Mouse (Mus musculus): ENCODE data around the gene Zfp986. TPM values are rescaled to one million over a fixed set of nuclear protein-coding genes. Genes with fewer than 3 reads are reported as not detected.
"Not testable (repeated sequence)": the region's sequence is repeated elsewhere in the genome, so short reads cannot be mapped to it uniquely, and the experiment has no call there.

Gene Zfp986
- polyA plus RNA-seq (2016; fragmentation: Nextera tagmentation; extraction: Ambion mirVana) = not detected in 2 replicates

GRCm38 (mm10) chr4:145868494-145868893, at the start of gene Zfp986:
Gene Zfp986, plus strand, starts transcription at chr4:145868794.
- not testable (repeated sequence) for H3K4me2 ChIP-seq; H3K4me1 ChIP-seq (replicated peaks); H3K27me3 ChIP-seq (replicated peaks); H3K9ac ChIP-seq; H3K4me3 ChIP-seq; H3K27ac ChIP-seq (ENCODE audit: poor library complexity, severe bottlenecking); H3K36me3 ChIP-seq; H3K9me3 ChIP-seq (replicated peaks); ATAC-seq (ENCODE audit: insufficient number of reproducible peaks, low FRiP score)
- 67% methylated on average over 3 of the region's 3 CpGs for WGBS

- not testable (repeated sequence) for H3K27me3 ChIP-seq (replicated peaks); H3K9ac ChIP-seq; H3K36me3 ChIP-seq; H3K9me3 ChIP-seq (replicated peaks); H3K4me3 ChIP-seq; H3K4me1 ChIP-seq (replicated peaks); H3K4me2 ChIP-seq; H3K27ac ChIP-seq (ENCODE audit: poor library complexity, severe bottlenecking)
- no CpG with 5 or more reads among the region's 2 CpGs for WGBS
- peak; percentile 42 for ATAC-seq (ENCODE audit: insufficient number of reproducible peaks, low FRiP score)
Measured at GRCm38 (mm10) chr4:145819946-145820345, 48.6 kb upstream of the Zfp986 start.

- not testable (repeated sequence) for H3K9ac ChIP-seq; H3K9me3 ChIP-seq (replicated peaks); H3K4me1 ChIP-seq (replicated peaks); H3K4me2 ChIP-seq; H3K36me3 ChIP-seq; H3K4me3 ChIP-seq; H3K27me3 ChIP-seq (replicated peaks); H3K27ac ChIP-seq (ENCODE audit: poor library complexity, severe bottlenecking)
- peak; percentile 21; the same call in 1 of the 2 replicates for ATAC-seq (ENCODE audit: insufficient number of reproducible peaks, low FRiP score)
- 72% methylated on average over 4 of the region's 8 CpGs for WGBS
Measured at GRCm38 (mm10) chr4:145825606-145826005, 43.0 kb upstream of the Zfp986 start.

GRCm38 (mm10) chr4:145831328-145832062, 37.1 kb upstream of the Zfp986 start:
- H3K9me3 ChIP-seq (replicated peaks); H3K27ac ChIP-seq (ENCODE audit: poor library complexity, severe bottlenecking); H3K4me1 ChIP-seq (replicated peaks); H3K4me2 ChIP-seq; H3K4me3 ChIP-seq; H3K9ac ChIP-seq; H3K27me3 ChIP-seq (replicated peaks); H3K36me3 ChIP-seq: not testable (repeated sequence)
- 84% methylated on average over 1 of the region's 14 CpGs for WGBS
- ATAC-seq (ENCODE audit: insufficient number of reproducible peaks, low FRiP score) = peak; percentile 70

GRCm38 (mm10) chr4:145836300-145836862, 32.2 kb upstream of the Zfp986 start:
- H3K36me3 ChIP-seq; H3K4me2 ChIP-seq; H3K4me3 ChIP-seq; H3K9ac ChIP-seq; H3K27ac ChIP-seq (ENCODE audit: poor library complexity, severe bottlenecking); H3K4me1 ChIP-seq (replicated peaks); H3K27me3 ChIP-seq (replicated peaks): not testable (repeated sequence)
- WGBS = 86% methylated on average over 10 of the region's 18 CpGs
- H3K9me3 ChIP-seq (replicated peaks) = peaks cover 11% of the 10 kb centered on the region
- peak; percentile 27 for ATAC-seq (ENCODE audit: insufficient number of reproducible peaks, low FRiP score)

- H3K9me3 ChIP-seq (replicated peaks) = peaks cover 11% of the 10 kb centered on the region
- WGBS = 46% methylated on average over 57 of the region's 75 CpGs
Measured at GRCm38 (mm10) chr4:145836863-145837440, 31.6 kb upstream of the Zfp986 start.

GRCm38 (mm10) chr4:145846793-145847192, 21.8 kb upstream of the Zfp986 start:
- H3K9ac ChIP-seq, H3K4me3 ChIP-seq: not testable (repeated sequence)

More at GRCm38 (mm10) chr4:145836863-145837440, 31.6 kb upstream of the Zfp986 start:
- H3K4me1 ChIP-seq (replicated peaks); H3K9ac ChIP-seq; H3K27me3 ChIP-seq (replicated peaks); H3K4me2 ChIP-seq; H3K4me3 ChIP-seq; H3K27ac ChIP-seq (ENCODE audit: poor library complexity, severe bottlenecking); H3K36me3 ChIP-seq: not testable (repeated sequence)
- ATAC-seq (ENCODE audit: insufficient number of reproducible peaks, low FRiP score) = peak; percentile 78

GRCm38 (mm10) chr4:145848183-145848890, 20.3 kb upstream of the Zfp986 start:
- H3K4me1 ChIP-seq (replicated peaks); H3K4me2 ChIP-seq; H3K27me3 ChIP-seq (replicated peaks); H3K27ac ChIP-seq (ENCODE audit: poor library complexity, severe bottlenecking); H3K4me3 ChIP-seq; H3K36me3 ChIP-seq; H3K9ac ChIP-seq: not testable (repeated sequence)
- ATAC-seq (ENCODE audit: insufficient number of reproducible peaks, low FRiP score) = peak; percentile 23
- peaks cover 13% of the 10 kb centered on the region for H3K9me3 ChIP-seq (replicated peaks)
- 62% methylated on average over 4 of the region's 4 CpGs for WGBS

More at GRCm38 (mm10) chr4:145846793-145847192, 21.8 kb upstream of the Zfp986 start:
- H3K27ac ChIP-seq (ENCODE audit: poor library complexity, severe bottlenecking); H3K27me3 ChIP-seq (replicated peaks); H3K36me3 ChIP-seq; H3K4me1 ChIP-seq (replicated peaks); H3K4me2 ChIP-seq: not testable (repeated sequence)
- ATAC-seq (ENCODE audit: insufficient number of reproducible peaks, low FRiP score) = peak; percentile 60
- peaks cover 11% of the 10 kb centered on the region for H3K9me3 ChIP-seq (replicated peaks)

GRCm38 (mm10) chr4:145848891-145849214, 19.7 kb upstream of the Zfp986 start:
- not testable (repeated sequence) for H3K27ac ChIP-seq (ENCODE audit: poor library complexity, severe bottlenecking); H3K4me2 ChIP-seq; H3K27me3 ChIP-seq (replicated peaks); H3K4me1 ChIP-seq (replicated peaks); H3K36me3 ChIP-seq; H3K9ac ChIP-seq; H3K4me3 ChIP-seq
- peaks cover 13% of the 10 kb centered on the region for H3K9me3 ChIP-seq (replicated peaks)
- 65% methylated on average over 3 of the region's 3 CpGs for WGBS
- peak; percentile 44; the same call in 1 of the 2 replicates for ATAC-seq (ENCODE audit: insufficient number of reproducible peaks, low FRiP score)

GRCm38 (mm10) chr4:145851421-145851820, 17.2 kb upstream of the Zfp986 start:
- not testable (repeated sequence) for H3K4me1 ChIP-seq (replicated peaks); ATAC-seq (ENCODE audit: insufficient number of reproducible peaks, low FRiP score); H3K27me3 ChIP-seq (replicated peaks); H3K4me3 ChIP-seq; H3K4me2 ChIP-seq; H3K9ac ChIP-seq; H3K27ac ChIP-seq (ENCODE audit: poor library complexity, severe bottlenecking); H3K36me3 ChIP-seq
- H3K9me3 ChIP-seq (replicated peaks) = peaks cover 13% of the 10 kb centered on the region
- WGBS = 56% methylated on average over 8 of the region's 9 CpGs

- H3K9ac ChIP-seq; H3K36me3 ChIP-seq; H3K4me3 ChIP-seq; H3K4me1 ChIP-seq (replicated peaks); H3K4me2 ChIP-seq; H3K9me3 ChIP-seq (replicated peaks); ATAC-seq (ENCODE audit: insufficient number of reproducible peaks, low FRiP score); H3K27ac ChIP-seq (ENCODE audit: poor library complexity, severe bottlenecking); H3K27me3 ChIP-seq (replicated peaks): not testable (repeated sequence)
- 79% methylated on average over 7 of the region's 8 CpGs for WGBS
Measured at GRCm38 (mm10) chr4:145863872-145864271, 4.7 kb upstream of the Zfp986 start.
